In the genomic region with DNA sequence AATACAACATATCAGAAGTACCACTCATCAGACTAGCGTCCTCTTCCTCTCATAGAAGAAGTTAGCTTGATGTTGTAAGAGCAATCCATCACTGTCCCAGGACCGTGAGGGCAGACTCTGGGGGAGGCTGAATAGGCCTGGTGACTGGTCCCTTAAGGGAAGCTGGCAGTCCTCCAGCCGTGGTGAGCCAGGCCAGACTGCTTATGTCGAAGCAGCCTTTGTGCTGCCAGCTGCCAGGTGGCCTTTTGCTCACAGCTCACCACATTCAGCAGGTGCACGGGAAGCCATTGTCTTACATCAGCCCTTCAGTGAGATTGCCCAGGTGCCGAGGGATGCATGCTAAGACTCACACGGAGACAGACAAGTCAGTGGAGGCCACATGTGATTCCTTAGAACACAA, we compare ENCODE assay signal across 9 mouse cellular contexts.
DNase-seq lines count a peak whose midpoint lies in the region; ATAC-seq and TF ChIP-seq lines count a peak whose summit lies in the region.
"Had no signal": no experiment of that assay in that cellular context is flagged by ENCODE, and none has a peak within 500 bp of the region (broad histone marks: within the 10 kb centered on the region; RNA-seq: fewer than 3 reads in every experiment).

No protein-coding gene starts in this region.

- ATAC-seq in forebrain, embryonic 13.5 days, result peak; percentile 83
- 0 out of 2 replicates have a peak, but pooled peaks have one; percentile 38 for ATAC-seq in neural tube, embryonic 11.5 days (ENCODE audit: insufficient read depth, low FRiP score, low TSS enrichment)
- peak; percentile 63 for ATAC-seq in hindbrain, postnatal 0 days

- H3K4me3 ChIP-seq in forebrain, embryonic 13.5 days, result no peak overlapping the region
- no peak overlapping the region for H3K4me3 ChIP-seq in forebrain, embryonic 10.5 days
- no peak overlapping the region for H3K4me3 ChIP-seq in neural tube, embryonic 11.5 days (ENCODE audit: low read depth, low read length)
- no peak overlapping the region for H3K4me3 ChIP-seq in hindbrain, postnatal 0 days (ENCODE audit: low read length)

- H3K9me3 ChIP-seq in forebrain, embryonic 13.5 days (replicated peaks), result no peaks in the 10 kb centered on the region
- no peaks in the 10 kb centered on the region for H3K9me3 ChIP-seq in forebrain, embryonic 10.5 days
- H3K9me3 ChIP-seq in neural tube, embryonic 11.5 days (ENCODE audit: control insufficient read depth, low read length), result no peaks in the 10 kb centered on the region
- no peaks in the 10 kb centered on the region for H3K9me3 ChIP-seq in hindbrain, postnatal 0 days (ENCODE audit: low read length)

- peak overlapping the region; percentile 66 for H3K27ac ChIP-seq in forebrain, embryonic 13.5 days
- H3K27ac ChIP-seq in forebrain, embryonic 10.5 days, result no peak overlapping the region
- 0 out of 2 replicates have a peak overlapping the region, but pooled peaks have one; percentile 27 for H3K27ac ChIP-seq in neural tube, embryonic 11.5 days (ENCODE audit: low read depth, low read length)
- no peak overlapping the region for H3K27ac ChIP-seq in hindbrain, postnatal 0 days

- H3K4me2 ChIP-seq in forebrain, embryonic 13.5 days, result no peak overlapping the region
- no peak overlapping the region for H3K4me2 ChIP-seq in neural tube, embryonic 11.5 days (ENCODE audit: low read depth)
- H3K4me2 ChIP-seq in hindbrain, postnatal 0 days (ENCODE audit: low read depth, low read length), result no peak overlapping the region

- no peak overlapping the region for H3K9ac ChIP-seq in forebrain, embryonic 13.5 days
- no peak overlapping the region for H3K9ac ChIP-seq in neural tube, embryonic 11.5 days (ENCODE audit: low read length)
- H3K9ac ChIP-seq in hindbrain, postnatal 0 days (replicated peaks; ENCODE audit: low read length), result no peak overlapping the region

- peaks cover 23% of the 10 kb centered on the region for H3K4me1 ChIP-seq in forebrain, embryonic 13.5 days
- peaks cover 16% of the 10 kb centered on the region for H3K4me1 ChIP-seq in forebrain, embryonic 10.5 days
- peaks cover 14% of the 10 kb centered on the region for H3K4me1 ChIP-seq in neural tube, embryonic 11.5 days (ENCODE audit: control insufficient read depth, insufficient read depth, low read length)
- peaks cover 8% of the 10 kb centered on the region; the same call in 1 of the 2 replicates for H3K4me1 ChIP-seq in hindbrain, postnatal 0 days (ENCODE audit: insufficient read depth, low read length)

- WGBS in forebrain, embryonic 13.5 days, result 30% methylated on average over 7 of the region's 7 CpGs
- WGBS in forebrain, embryonic 10.5 days, result 73% methylated on average over 7 of the region's 7 CpGs
- WGBS in neural tube, embryonic 11.5 days, result 57% methylated on average over 7 of the region's 7 CpGs
- WGBS in hindbrain, postnatal 0 days, result 18% methylated on average over 7 of the region's 7 CpGs

- no peak for TF ChIP-seq POLR2A in brain, embryonic 14.5 days (IDR thresholded peaks at IDR 0.05; ENCODE audit: borderline replicate concordance, extremely low read depth, insufficient read depth, insufficient read length, poor library complexity, severe bottlenecking)

- no peak for TF ChIP-seq CTCF in brain, embryonic 14.5 days (IDR thresholded peaks at IDR 0.05; ENCODE audit: borderline replicate concordance, extremely low read depth, insufficient read depth, insufficient read length)
- TF ChIP-seq CTCF in hindbrain, postnatal 0 days (IDR thresholded peaks at IDR 0.05; ENCODE audit: low read depth), result no peak

- no peaks in the 10 kb centered on the region for H3K27me3 ChIP-seq in forebrain, embryonic 13.5 days
- peaks cover 8% of the 10 kb centered on the region; the same call in 1 of the 2 replicates for H3K27me3 ChIP-seq in forebrain, embryonic 10.5 days (ENCODE audit: poor library complexity, severe bottlenecking)
- no peaks in the 10 kb centered on the region for H3K27me3 ChIP-seq in neural tube, embryonic 11.5 days (ENCODE audit: control insufficient read depth, insufficient read depth, low read length)
- no peaks in the 10 kb centered on the region for H3K27me3 ChIP-seq in hindbrain, postnatal 0 days (ENCODE audit: insufficient read depth, low read length)

- no peaks in the 10 kb centered on the region for H3K36me3 ChIP-seq in forebrain, embryonic 13.5 days (ENCODE audit: poor library complexity, severe bottlenecking)
- H3K36me3 ChIP-seq in forebrain, embryonic 10.5 days (replicated peaks), result no peaks in the 10 kb centered on the region
- H3K36me3 ChIP-seq in neural tube, embryonic 11.5 days (ENCODE audit: control insufficient read depth, insufficient read depth, low read length), result no peaks in the 10 kb centered on the region
- no peaks in the 10 kb centered on the region for H3K36me3 ChIP-seq in hindbrain, postnatal 0 days (ENCODE audit: insufficient read depth, low read length)

- no peak for DNase-seq in forebrain, embryonic 10.5 days (ENCODE audit: extremely low spot score, low spot score)
- peak; percentile 41 for DNase-seq in neural tube, embryonic 11.5 days (ENCODE audit: low spot score)
- no peak for DNase-seq in neural tube, embryonic 10.5 days (ENCODE audit: extremely low spot score, low spot score)
- DNase-seq in brain, embryonic 14.5 days (ENCODE audit: low read depth), result peak; percentile 92
- peak; percentile 76 for DNase-seq in hindbrain, postnatal 0 days (ENCODE audit: low spot score)
- DNase-seq in ovary, postnatal 36 days (ENCODE audit: low spot score), result no peak
- no peak for DNase-seq in ovary, postnatal 14 days (ENCODE audit: low spot score)
- DNase-seq: layer of hippocampus, postnatal 36 days had no signal

Comparison
In these comparisons a context has a peak if more than half of its experiments do, and no peak if none do; other contexts are left out.
1. H3K27ac ChIP-seq: peak in forebrain, embryonic 13.5 days (single experiment) and neural tube, embryonic 11.5 days (single experiment); none in forebrain, embryonic 10.5 days (single experiment) and hindbrain, postnatal 0 days (single experiment).
2. DNase-seq: peak in neural tube, embryonic 11.5 days (single experiment), brain, embryonic 14.5 days (single experiment) and hindbrain, postnatal 0 days (single experiment); none in forebrain, embryonic 10.5 days (single experiment), neural tube, embryonic 10.5 days (single experiment), ovary, postnatal 36 days (single experiment) and ovary, postnatal 14 days (single experiment).
3. Peak in every context shown above with its lines, with median percentiles within 50 percentile points of each other: ATAC-seq.